Mouse (Mus musculus) cerebellum, adult 18-20 months (tissue): ENCODE results near the gene Nptn.

Experiments used
- DNase-seq, 2 experiments: peaks; one replicate each; pipeline ENCODE4 v3.0.0; 2021

The Nptn gene

GRCm38 (mm10) chr9:58581958-58582540 is at the start of gene Nptn:
Gene Nptn (plus strand): TSS chr9:58582240.
- DNase-seq: peak; percentile 97 to 98

- DNase-seq: peak; percentile 73 to 84
Measured at GRCm38 (mm10) chr9:58533322-58533721, 48.7 kb upstream of the Nptn start.

DNA sequence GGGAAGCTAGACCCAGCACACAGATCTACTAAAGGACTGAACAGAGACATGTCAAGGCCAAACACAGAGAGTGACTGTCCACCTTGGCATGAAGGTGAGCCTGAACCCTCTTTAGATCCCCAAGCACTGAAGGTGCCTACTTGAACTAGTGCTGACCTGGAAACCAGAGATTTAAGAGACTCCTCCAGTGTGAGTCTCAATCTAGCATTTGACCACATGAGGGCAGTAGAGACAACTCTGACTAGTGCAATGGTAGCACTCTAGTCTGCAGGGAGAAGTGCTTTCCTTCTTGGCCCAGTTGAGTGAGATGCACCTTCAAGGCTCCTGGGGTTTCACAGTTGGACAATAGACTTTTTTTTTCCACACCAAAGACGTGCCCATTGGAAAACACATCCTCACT is 47.3 kb upstream of the Nptn start:
- DNase-seq: peak; percentile 72 to 78

DNA sequence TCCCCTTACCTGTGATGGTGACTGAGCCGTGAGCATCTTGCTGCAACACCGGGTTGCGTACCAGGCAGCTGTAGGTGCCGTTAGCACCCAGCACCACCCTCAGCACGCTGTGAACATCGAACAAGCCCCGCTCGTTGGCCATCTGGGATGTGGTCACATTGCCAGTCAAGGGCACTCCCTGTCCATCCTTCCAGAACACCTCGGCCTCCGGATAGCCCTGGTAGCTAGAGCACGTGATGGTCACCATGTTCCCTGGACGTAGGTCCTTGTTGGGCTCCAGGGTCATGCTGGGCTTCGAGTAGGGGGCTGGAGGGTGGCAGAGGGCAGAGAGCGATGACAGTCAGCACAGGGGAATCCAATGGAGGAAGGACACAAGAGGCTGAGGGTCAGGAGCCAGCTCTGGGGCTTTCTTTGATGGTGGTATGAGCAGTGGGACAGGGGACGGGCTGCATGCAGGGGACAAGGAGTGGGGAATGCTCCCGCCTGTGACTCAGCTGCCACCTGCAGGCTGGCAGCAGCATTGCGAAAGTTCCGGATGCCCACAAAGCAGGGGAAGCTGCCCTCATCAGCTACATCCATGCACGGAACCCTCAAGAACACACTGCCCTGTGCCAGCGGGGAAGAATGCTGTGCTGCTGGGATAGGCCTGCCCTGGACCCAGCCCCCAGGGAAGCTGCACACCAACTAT is 46.4 kb upstream of the Nptn start:
- peak; percentile 60 for DNase-seq

DNA sequence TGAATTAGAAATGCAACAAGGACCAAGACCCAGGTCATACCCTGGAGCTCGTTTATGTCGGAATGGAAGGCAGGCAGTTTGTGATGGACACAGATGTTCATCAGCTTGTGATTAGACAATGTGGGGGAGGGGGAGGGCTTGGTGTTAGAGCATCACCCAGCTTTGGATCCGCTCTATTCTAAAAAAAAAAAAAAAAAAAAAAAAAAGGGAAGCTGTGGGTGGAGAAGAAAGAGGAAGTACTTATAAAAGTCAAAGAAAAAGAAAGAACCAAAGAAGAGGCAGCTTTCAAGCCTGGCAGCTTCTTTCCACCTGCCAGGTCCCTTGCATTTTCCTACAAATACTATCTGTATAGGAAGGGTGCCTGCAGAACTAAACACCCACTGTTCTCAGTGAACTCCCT is 44.3 kb upstream of the Nptn start:
- DNase-seq: no peak

DNA sequence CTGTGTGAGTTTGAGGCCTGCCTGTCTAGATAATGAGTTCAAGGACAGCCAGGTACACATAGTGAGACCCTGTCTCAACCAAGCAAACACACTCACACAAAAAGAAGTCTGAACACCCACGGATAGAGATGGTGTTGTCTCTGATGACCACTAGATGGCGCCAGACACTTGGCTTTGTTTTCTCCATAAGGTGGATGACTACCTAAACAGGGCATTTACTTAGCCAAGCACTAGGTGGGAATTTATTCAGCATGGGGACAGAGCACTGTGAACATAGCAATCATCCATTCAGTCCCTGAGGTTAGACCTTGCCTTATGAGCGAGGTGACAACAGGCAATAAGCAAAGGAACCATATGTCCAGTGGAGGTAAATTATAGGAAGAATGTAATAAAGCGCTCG is 42.2 kb upstream of the Nptn start:
- DNase-seq: peak; percentile 66 to 76

GRCm38 (mm10) chr9:58541895-58542338 is 40.1 kb upstream of the Nptn start:
- DNase-seq: peak; percentile 59 to 69

DNA sequence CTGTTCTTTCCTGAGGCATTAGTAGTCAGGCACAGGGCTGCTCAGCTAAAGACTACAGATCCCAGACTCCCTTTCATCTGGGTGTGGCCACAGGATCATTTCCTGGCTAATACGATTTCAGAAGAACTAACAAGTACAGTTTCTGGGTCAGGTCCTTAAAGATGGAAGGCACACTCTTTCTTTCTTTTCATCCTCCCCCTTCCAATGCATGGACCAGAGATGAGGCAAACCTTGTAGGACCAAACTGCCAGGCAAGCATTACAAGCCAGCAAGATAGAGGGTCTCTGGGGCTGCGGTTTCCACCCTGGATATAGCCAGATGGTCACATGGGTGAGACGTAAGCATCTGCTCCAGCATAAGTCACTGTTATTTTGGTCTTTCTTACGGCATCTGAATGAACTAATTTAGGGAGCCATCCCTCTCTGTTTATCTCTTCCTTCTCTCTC is 37.1 kb upstream of the Nptn start:
- DNase-seq: peak; percentile 42 to 60

- peak in 1 of 2 experiments; percentile 31 for DNase-seq
Measured at GRCm38 (mm10) chr9:58545428-58545827, 36.6 kb upstream of the Nptn start.

DNA sequence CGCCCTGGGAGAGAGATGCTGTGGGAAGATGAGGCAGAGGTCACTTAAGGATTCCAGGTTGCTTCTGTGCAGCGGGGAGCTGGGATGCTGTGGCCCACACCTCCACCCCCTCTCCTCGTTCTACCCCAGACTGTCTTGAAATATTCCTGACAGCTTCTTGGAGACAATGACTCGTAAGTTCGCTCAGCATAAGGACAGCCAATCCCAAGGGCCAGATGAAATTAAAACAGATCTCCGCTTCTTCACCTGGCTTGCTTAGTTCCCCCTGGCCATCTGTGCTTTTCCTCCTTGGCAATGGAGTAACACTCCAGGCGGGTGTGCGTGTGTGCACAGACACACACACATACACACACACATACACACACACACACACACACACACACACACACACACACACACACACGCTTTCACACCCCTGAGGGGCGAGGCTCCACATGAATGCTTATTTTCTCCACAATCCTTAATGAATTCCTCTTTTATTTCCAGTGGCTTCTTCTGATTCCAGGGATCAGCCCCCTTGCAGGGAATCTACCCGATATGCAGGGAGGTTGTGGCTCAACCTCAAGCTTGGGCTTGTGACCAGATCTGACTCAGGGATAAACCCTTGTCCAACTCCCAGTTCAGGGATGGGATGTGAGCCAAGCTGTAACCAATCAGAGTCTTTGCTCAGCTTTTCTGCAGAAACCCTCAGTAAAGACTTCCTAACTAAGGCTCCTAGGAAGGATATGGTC is 35.2 kb upstream of the Nptn start:
- DNase-seq: peak; percentile 65 to 74

DNA sequence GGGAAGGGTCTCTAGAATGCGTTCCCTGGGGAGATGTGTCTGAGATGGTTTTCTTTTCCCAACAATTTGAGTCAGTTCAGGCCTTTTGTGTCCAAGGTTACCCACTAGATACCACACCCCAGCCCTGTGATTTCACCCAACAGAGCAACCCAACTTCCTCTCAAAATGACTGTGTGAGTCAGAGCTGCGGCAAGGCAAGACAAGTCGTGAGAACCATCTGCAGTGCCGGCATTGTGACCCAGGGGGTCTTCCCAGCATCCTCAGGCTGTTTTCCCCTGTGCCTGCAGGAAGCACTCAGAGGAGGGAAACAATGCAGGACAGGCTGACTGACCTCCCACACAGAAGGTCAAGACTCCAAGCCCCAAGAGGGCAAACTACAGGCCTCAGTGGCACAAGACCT is 33.1 kb upstream of the Nptn start:
- DNase-seq: peak in 1 of 2 experiments; percentile 4

DNA sequence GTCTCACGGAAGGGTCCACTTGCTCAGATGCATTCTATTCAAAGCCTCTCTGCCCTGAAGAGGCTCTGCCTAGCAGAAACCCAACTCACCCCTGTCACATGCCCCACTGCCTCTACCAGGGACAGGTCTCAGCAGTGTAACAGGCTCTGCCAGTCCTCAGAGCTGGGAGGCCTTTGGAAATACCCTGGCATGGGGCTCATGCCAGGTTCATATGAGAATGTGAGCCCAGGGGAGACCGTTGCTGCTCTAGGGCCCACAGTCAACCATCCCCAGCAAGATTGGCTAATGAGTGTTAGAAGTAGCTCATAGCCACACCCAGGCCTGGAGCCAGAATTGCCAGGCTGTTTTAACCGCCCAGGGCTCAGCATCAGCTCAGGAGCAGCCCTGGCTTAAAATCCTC is 32.3 kb upstream of the Nptn start:
- peak in 1 of 2 experiments; percentile 30 for DNase-seq

DNA sequence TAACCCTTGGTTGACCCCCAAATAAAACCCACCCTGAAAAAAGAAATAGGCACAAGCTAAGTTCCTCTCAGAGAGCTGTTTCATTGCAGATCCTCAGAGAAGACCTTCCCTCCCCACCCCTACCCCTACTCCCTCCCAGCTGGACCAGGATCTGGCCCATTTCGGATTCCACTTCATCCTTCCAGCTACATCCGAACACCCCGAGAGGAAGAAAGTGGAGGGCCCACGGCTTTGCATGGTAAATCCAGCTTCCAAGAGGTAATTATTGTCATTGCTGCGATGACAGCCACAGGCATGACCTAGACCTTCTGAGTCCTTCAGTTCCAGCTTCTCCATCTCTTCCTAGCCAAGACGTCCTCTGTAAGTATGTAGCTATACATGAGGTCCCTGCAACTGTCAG is 31.1 kb upstream of the Nptn start:
- no peak for DNase-seq

DNA sequence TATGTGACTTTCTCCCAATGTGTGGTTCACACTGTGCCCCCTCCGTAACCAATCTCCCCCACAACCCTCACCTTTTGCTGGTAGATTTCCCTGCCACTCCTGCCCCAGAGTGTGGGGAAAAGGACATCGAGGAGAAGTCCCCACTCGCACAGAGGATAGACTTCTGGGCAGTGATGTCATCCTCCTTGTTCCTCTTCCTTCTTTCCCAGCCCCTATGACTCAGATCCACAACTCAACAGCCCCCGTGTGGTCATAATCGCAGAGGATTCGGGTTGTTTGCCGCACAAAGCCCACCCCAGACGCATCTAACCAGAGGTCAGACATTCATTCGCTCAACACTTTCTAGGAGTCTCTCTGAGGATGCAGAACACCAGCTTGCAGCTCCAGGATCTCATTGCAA is 30.0 kb upstream of the Nptn start:
- DNase-seq: no peak

GRCm38 (mm10) chr9:58554056-58554907 is 27.8 kb upstream of the Nptn start:
- DNase-seq: peak; percentile 41 to 56

DNA sequence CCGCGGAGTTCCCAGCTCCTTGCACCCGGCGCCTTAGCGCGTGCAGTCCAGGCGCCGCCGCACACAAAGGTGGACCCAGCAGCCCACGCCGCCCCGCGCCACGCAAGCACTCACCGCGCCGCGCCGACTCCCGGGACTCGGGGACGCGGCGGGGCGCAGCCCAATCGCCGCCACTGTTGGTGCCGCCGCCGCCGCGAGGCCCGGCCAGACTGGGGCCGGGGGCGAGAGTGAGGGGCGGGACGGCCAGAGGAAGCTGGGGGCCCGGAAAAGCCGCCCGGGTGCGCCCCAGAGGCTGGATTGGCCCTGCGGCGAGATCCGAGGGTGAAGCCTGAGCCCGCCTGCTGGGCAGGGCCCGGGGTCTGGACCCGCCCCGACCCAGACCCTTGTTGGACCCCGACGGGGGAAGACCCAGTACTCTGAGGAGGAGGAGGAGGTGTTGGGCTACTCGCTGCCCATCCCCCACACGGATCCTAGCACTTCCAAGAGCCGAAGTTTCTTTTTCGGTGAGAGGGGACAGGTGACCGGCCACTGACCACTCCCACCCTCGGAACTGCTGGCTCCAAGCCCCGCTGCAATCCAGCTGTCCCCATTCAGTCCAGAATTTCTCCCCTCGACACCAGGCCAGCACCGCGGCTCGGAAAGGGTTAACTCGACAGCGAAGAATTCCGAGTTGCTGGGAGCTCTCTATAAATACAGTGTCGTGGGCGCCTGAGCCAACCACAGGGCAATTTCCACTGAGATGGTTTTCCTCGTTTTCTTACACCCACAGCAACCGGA is 26.9 kb upstream of the Nptn start, which contains the start of gene Cd276:
Cd276 (minus strand) TSS at position 530 of the 777 bp plus-strand sequence.
- DNase-seq: peak; percentile 69 to 76

DNA sequence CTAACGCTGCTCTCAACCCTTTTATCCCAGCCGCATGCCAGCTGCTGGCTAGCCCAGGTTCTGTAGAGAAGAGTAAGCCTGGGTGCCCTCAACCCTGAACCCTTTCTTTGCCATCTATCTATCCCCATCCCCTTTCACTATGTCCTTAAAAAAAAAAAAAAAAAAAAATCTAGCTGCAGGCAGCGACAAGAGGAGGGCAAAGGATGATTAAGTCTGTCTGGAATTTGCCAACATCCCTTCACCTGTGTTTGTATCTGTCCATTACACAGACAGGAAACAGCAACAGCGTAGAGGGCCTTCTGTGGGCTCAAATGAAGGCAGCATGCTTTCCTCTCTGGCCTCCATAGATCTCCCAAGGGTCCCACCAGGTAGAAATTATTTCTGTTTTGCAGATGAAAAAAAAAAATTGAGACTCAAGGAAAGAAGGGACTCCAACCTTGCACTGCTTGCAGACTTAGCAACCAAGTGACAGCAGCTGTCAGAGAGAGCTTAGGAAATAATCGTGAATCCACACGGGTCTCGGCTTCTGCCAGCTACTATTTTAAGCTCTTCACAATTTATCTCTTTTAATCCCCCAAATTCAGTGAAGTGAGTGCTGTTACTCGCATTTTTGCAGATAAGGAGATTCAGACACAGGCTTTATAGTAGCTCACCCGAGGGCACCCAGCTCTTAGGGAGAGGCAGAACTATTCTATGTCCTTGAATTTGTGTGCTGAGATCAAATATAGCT is 26.2 kb upstream of the Nptn start:
- DNase-seq: peak in 1 of 2 experiments; percentile 9

GRCm38 (mm10) chr9:58556627-58557026 is 25.4 kb upstream of the Nptn start:
- DNase-seq: no peak

GRCm38 (mm10) chr9:58557457-58558455 is 24.3 kb upstream of the Nptn start:
- DNase-seq: no peak

GRCm38 (mm10) chr9:58560211-58560610 is 21.8 kb upstream of the Nptn start:
- DNase-seq: no peak
